Mouse (Mus musculus): ENCODE results near the gene Pip5k1b. TPM values are rescaled to one million over a fixed set of nuclear protein-coding genes. Genes with fewer than 3 reads are reported as not detected.
A peak's percentile ranks its signal among the peaks of the same experiment; 100 is the strongest.

Gene Pip5k1b
- polyA plus RNA-seq, 1 experiment from 2014 or later, result 0.82 TPM

DNA sequence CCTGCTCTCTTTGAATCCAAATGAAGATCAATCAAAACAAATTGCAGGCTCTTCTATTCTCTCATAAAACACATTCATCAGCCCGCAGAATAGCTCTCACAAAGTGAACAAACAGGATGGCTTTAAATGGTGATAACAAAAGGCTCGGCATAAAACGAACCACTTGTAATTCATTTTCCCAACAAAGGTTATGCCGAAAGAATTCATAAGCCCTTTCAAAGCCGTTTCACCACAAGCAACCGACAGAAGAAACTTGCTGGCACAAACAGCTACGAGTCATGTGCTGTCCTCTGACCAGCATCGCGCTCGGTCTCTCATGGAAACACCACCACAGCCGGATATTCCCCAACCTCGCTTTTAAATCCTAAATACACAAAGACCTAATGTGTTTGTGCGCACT, 102.3 kb downstream of the Pip5k1b start:
- H3K4me1 ChIP-seq (replicated peaks), result peaks cover 22% of the 10 kb centered on the region
- H3K27me3 ChIP-seq, result no peaks in the 10 kb centered on the region
- peak overlapping the region; percentile 39; the same call in 1 of the 2 replicates for H3K9ac ChIP-seq
- H3K4me3 ChIP-seq, result peak overlapping the region; percentile 17
- no peaks in the 10 kb centered on the region for H3K9me3 ChIP-seq
- H3K4me2 ChIP-seq, result peak overlapping the region; percentile 45
- no peaks in the 10 kb centered on the region for H3K36me3 ChIP-seq
- no peak for ATAC-seq (ENCODE audit: low read depth)
- WGBS, result 18% methylated on average over 13 of the region's 13 CpGs
- peak overlapping the region; percentile 65 for H3K27ac ChIP-seq (replicated peaks)

DNA sequence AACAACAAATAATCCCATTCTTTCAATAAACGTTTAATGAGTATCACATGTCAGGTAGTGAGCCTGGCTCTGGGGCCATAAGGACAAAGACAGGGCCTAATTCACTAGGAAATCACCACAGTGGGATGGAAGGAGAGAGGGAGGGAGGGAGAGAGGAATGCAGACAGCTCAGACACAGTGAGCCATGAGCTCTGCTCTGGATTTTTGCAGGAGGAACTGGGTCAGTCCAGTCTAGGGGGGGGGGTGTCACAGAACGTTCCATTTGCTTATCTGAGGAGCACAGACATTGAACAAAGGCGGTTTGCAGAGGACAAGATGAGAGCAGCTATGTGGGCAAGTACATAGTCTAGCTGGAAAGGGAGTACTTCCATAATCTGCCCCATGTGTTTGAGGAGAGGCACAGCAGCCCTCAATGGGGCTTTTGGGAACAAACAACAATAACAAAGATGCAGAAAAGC, 103.2 kb downstream of the Pip5k1b start:
- Histone ChIP-seq H3K4me3 (no peak overlapping the region), H3K27ac (replicated peaks) (peak overlapping the region; percentile 77), H3K36me3 (no peaks in the 10 kb centered on the region), H3K4me2 (no peak overlapping the region), H3K4me1 (replicated peaks) (peaks cover 22% of the 10 kb centered on the region), H3K9me3 (no peaks in the 10 kb centered on the region), H3K9ac (no peak overlapping the region), H3K27me3 (no peaks in the 10 kb centered on the region)
- peak; percentile 34; the same call in 1 of the 2 replicates for ATAC-seq (ENCODE audit: low read depth)
- 16% methylated on average over 3 of the region's 3 CpGs for WGBS

DNA sequence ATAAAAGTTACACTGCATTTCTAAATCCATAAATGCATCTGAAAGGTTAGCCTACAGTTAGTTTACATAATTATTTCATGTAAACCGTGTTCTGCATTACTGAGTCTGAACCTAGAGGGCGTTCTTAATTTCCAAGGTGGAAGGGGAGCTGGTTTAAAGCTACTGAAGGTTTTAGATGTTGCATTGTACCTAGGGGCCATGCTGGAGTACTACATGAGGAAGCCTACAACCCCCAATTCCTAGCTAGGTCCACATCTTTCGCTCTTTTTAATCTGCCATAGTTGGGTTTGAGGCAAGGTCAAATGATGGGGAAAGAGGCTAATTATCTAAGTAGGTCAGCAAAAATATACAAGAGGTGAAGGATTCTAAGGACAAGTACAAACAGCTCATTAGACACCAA, 104.0 kb downstream of the Pip5k1b start:
- 88% methylated on average over 3 of the region's 3 CpGs for WGBS
- no peaks in the 10 kb centered on the region for H3K9me3 ChIP-seq
- no peak overlapping the region for H3K4me2 ChIP-seq
- no peak for ATAC-seq (ENCODE audit: low read depth)
- H3K9ac ChIP-seq, result no peak overlapping the region
- H3K27me3 ChIP-seq, result no peaks in the 10 kb centered on the region
- no peak overlapping the region for H3K4me3 ChIP-seq
- H3K4me1 ChIP-seq (replicated peaks), result peaks cover 22% of the 10 kb centered on the region
- no peaks in the 10 kb centered on the region for H3K36me3 ChIP-seq
- no peak overlapping the region for H3K27ac ChIP-seq (replicated peaks)

DNA sequence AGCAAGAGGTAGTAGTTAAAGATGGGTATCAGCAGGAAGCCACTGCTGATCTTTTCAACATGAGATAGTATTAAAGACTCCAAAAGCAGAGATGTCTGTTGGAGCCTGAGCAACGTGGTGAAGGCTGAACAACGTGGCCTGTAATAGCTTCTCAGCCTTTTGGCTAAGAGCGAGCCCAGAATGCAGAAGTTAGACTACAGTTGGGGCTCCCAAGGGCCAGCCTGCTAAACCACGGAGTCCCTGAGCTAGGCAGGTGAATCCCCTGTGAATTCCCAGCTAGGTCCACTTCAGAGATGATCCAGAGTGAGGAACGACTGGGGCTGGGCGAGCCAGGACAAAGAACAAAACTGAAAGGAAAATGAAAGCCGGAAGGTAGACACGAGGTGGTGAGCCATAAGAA, 104.9 kb downstream of the Pip5k1b start:
- Histone ChIP-seq H3K36me3 (no peaks in the 10 kb centered on the region), H3K9me3 (no peaks in the 10 kb centered on the region)
- 96% methylated on average over 8 of the region's 8 CpGs for WGBS

DNA sequence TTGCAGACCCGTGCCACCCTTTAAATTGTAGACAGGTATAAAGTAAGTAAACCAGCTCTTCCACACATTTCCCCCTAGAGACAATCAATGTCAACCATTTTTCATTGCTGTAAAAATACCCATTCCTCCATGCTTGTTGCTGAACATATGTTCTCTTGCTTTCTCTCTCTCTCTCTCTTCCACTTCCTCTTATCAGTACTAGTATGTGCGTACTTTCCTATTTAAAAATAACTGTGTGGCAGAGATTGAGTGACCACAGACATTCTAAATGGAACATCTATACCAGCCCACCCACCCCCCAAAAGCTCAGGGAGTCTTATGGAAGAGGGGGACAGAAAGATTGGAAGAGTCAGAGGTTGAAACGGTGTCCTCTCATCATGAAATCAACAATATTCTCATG, 111.3 kb downstream of the Pip5k1b start:
- no peaks in the 10 kb centered on the region for H3K27me3 ChIP-seq
- no peaks in the 10 kb centered on the region for H3K9me3 ChIP-seq
- no peaks in the 10 kb centered on the region for H3K4me1 ChIP-seq (replicated peaks)
- 83% methylated on average over 3 of the region's 3 CpGs for WGBS
- H3K36me3 ChIP-seq, result no peaks in the 10 kb centered on the region
- H3K27ac ChIP-seq (replicated peaks), result no peak overlapping the region
- ATAC-seq (ENCODE audit: low read depth), result no peak
- no peak overlapping the region for H3K4me3 ChIP-seq
- H3K9ac ChIP-seq, result no peak overlapping the region
- H3K4me2 ChIP-seq, result no peak overlapping the region

More for the DNA sequence above, 104.9 kb downstream of the Pip5k1b start:
- Histone ChIP-seq H3K27ac (replicated peaks) (no peak overlapping the region), H3K4me1 (replicated peaks) (peaks cover 22% of the 10 kb centered on the region), H3K9ac (no peak overlapping the region), H3K27me3 (no peaks in the 10 kb centered on the region), H3K4me2 (no peak overlapping the region), H3K4me3 (no peak overlapping the region)
- ATAC-seq (ENCODE audit: low read depth), result no peak

DNA sequence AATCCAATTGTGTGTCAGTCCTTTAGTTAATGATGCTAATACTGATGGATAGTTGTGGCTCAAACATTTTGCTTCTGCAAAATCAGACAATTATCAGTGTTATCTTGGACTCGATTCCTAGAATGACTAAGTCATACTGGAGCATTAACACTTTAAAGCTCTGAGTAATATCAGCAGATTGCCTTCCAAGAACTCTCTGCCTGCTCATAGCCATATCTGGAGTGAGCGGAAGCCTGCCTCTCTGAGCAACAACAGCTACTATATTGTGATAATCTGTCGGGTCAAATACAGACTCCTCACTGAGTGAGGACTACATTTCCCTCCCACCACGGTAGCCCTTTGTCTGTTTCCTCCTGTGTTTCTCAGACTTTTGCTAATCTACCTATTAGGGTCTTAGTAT, 116.0 kb downstream of the Pip5k1b start:
- Histone ChIP-seq H3K27me3 (no peaks in the 10 kb centered on the region), H3K4me3 (no peak overlapping the region), H3K4me2 (no peak overlapping the region), H3K27ac (replicated peaks) (no peak overlapping the region), H3K9ac (no peak overlapping the region), H3K36me3 (no peaks in the 10 kb centered on the region), H3K4me1 (replicated peaks) (no peaks in the 10 kb centered on the region), H3K9me3 (no peaks in the 10 kb centered on the region)
- no peak for ATAC-seq (ENCODE audit: low read depth)
- 89% methylated on average over 4 of the region's 4 CpGs for WGBS

DNA sequence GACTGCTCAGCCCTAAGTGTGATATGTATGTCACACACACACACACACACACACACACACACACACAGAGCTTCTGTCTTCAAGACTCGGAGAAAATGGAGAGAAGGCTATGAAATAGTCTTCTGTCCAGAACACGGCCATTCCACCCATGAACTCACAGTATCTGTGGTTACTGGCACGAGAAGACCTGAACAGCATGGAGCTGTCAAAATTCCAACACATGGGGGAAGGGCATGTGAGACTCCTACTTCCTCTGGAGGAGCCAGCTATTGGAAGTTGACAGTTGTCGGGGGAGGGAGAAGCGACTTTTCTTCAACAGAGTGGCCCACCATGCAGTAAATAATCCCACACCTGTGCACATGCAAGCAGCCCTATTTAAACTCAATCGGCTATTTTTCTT, 121.4 kb downstream of the Pip5k1b start:
- Histone ChIP-seq H3K36me3 (no peaks in the 10 kb centered on the region), H3K4me3 (no peak overlapping the region), H3K9me3 (no peaks in the 10 kb centered on the region), H3K4me2 (no peak overlapping the region), H3K4me1 (replicated peaks) (no peaks in the 10 kb centered on the region), H3K27me3 (no peaks in the 10 kb centered on the region), H3K27ac (replicated peaks) (no peak overlapping the region), H3K9ac (no peak overlapping the region)
- 87% methylated on average over 6 of the region's 6 CpGs for WGBS
- ATAC-seq (ENCODE audit: low read depth), result no peak

DNA sequence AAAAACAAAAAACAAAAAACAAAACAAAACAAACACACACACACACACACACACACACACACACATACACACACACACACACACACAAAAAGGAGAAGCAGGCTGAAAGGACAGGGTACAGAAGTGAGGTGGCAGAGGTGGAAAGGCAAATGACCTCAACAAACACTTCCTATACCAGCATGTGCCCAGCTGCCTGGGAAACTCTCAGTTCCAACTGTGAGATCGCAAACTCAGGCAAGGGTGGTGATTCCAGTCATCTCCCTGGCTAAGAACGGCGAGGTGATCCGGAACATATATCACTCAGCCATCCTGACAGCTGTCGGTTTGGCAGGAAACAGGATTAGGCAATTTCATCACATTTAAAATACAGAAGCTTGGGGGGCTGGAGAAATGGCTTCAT, 123.2 kb downstream of the Pip5k1b start:
- H3K9me3 ChIP-seq, result no peaks in the 10 kb centered on the region
- no peak overlapping the region for H3K4me2 ChIP-seq
- H3K36me3 ChIP-seq, result no peaks in the 10 kb centered on the region
- no peaks in the 10 kb centered on the region for H3K27me3 ChIP-seq
- H3K4me3 ChIP-seq, result no peak overlapping the region
- no peak overlapping the region for H3K27ac ChIP-seq (replicated peaks)
- WGBS, result 87% methylated on average over 5 of the region's 5 CpGs
- no peak for ATAC-seq (ENCODE audit: low read depth)
- no peaks in the 10 kb centered on the region for H3K4me1 ChIP-seq (replicated peaks)
- H3K9ac ChIP-seq, result no peak overlapping the region

DNA sequence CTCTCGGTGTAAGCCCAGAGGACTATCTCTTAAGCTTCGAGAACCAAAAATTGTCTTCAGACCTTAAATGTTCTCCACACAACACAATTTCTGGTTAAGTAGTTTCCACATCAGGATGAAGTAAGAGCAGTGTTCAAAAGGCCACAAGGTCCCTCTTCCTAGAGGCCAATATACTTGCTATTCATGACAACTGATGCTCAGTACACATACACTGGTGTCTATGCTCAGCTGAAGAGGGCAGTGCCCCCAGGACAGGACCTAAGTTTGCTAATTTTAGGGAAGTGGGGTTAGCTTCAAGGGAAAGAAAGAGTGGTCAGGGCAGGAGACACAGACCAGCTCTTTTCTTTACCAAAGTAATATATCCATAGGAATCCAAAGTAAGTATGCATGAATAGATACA, 124.3 kb downstream of the Pip5k1b start:
- no peaks in the 10 kb centered on the region for H3K36me3 ChIP-seq
- WGBS, result 96% methylated on average over 2 of the region's 2 CpGs

DNA sequence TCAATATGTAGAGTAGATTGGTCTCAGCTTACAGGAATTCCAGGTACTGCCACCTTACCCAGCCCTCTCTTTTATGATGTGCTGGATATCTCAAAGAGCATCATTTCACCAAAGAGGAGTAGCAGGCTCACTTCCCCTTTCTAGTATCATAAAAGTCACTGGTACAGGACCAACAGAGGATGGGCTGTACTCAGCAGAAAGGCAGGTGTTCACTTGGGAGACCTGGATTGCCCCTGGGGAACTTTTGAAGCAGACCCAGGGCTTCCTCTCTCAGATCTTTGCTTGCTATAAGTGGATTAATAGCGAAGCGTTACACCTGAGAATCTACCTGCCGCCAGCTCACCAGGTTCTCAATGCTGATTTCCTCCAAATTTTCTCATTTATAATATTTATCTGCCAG, 127.7 kb downstream of the Pip5k1b start:
- WGBS, result 96% methylated on average over 3 of the region's 3 CpGs
- no peaks in the 10 kb centered on the region for H3K27me3 ChIP-seq
- no peak overlapping the region for H3K4me3 ChIP-seq
- H3K4me2 ChIP-seq, result no peak overlapping the region
- no peaks in the 10 kb centered on the region for H3K9me3 ChIP-seq
- H3K4me1 ChIP-seq (replicated peaks), result no peaks in the 10 kb centered on the region
- no peak for ATAC-seq (ENCODE audit: low read depth)
- no peak overlapping the region for H3K9ac ChIP-seq
- no peak overlapping the region for H3K27ac ChIP-seq (replicated peaks)
- H3K36me3 ChIP-seq, result no peaks in the 10 kb centered on the region

More for the DNA sequence above, 124.3 kb downstream of the Pip5k1b start:
- Histone ChIP-seq H3K27ac (replicated peaks) (no peak overlapping the region), H3K4me1 (replicated peaks) (no peaks in the 10 kb centered on the region), H3K9ac (no peak overlapping the region), H3K4me3 (no peak overlapping the region), H3K4me2 (no peak overlapping the region), H3K9me3 (no peaks in the 10 kb centered on the region), H3K27me3 (no peaks in the 10 kb centered on the region)
- no peak for ATAC-seq (ENCODE audit: low read depth)

DNA sequence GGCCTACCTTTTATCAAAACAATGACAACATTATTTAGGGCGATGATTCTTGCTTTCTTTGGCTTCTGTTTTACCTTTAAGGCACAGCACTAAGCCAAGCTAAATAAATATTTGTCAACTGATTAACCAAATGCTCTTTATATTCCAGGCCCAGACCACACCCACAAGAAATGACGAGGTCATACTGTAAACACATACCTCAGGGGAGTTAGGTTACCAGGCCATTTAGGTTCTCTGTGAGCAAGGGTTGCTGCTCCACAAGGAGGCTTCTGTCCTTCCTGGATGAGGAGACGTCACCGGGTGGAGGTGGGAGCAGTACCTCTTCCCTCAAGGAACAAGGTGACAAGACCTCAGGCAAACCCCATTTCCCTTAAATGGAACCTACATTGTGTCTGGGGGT, 128.4 kb downstream of the Pip5k1b start:
- Histone ChIP-seq H3K36me3 (no peaks in the 10 kb centered on the region), H3K27ac (replicated peaks) (no peak overlapping the region), H3K4me2 (no peak overlapping the region), H3K4me3 (no peak overlapping the region), H3K9me3 (no peaks in the 10 kb centered on the region), H3K4me1 (replicated peaks) (no peaks in the 10 kb centered on the region), H3K9ac (no peak overlapping the region), H3K27me3 (no peaks in the 10 kb centered on the region)
- ATAC-seq (ENCODE audit: low read depth), result no peak
- WGBS, result 80% methylated on average over 4 of the region's 4 CpGs

DNA sequence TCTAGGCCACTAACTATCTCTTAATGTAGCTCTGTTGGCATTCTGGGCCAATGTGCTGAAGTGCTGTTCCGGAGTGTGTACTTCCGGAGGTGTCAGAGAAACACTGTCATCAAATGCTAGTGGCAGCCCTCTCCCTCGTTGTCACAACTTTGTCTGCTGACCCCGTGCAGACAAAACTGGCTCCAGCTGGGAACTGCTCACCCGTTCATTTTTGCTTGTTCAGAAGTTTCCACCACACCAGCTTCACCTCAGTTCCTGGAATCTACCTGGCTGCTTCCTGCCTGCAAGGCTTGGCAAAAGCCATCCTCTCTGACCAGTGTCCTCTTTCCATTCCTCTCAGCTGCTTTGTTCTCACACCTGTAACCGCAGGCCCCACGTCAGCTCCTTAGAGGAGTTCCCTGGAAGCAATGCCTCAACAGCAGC, 128.9 kb downstream of the Pip5k1b start:
- Histone ChIP-seq H3K4me1 (replicated peaks) (no peaks in the 10 kb centered on the region), H3K4me2 (no peak overlapping the region), H3K9me3 (no peaks in the 10 kb centered on the region), H3K27me3 (no peaks in the 10 kb centered on the region), H3K36me3 (no peaks in the 10 kb centered on the region), H3K9ac (no peak overlapping the region), H3K4me3 (no peak overlapping the region), H3K27ac (replicated peaks) (no peak overlapping the region)
- WGBS, result 91% methylated on average over 7 of the region's 7 CpGs
- no peak for ATAC-seq (ENCODE audit: low read depth)

DNA sequence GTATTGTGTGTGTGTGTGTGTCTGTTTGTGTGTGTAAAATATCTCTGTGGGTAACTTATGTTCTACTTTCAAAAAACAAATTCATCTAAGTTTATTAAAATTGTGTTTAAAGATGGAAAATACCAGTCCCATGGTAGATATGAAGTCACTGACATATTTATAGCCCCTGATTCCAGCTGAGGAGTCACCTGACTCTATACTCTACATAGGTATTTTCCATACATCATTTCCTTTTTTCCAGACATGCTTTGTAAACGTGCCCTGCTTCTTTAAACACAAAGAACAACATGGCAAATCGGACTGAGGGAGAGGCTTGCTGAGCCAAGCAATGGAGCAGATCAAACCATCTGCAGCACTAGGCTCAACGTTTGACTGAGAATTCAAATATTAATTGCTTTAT, 137.6 kb downstream of the Pip5k1b start:
- H3K36me3 ChIP-seq, result no peaks in the 10 kb centered on the region
- H3K9ac ChIP-seq, result no peak overlapping the region
- H3K4me1 ChIP-seq (replicated peaks), result no peaks in the 10 kb centered on the region
- 66% methylated on average over 3 of the region's 3 CpGs for WGBS
- no peak overlapping the region for H3K27ac ChIP-seq (replicated peaks)
- no peak overlapping the region for H3K4me3 ChIP-seq
- no peaks in the 10 kb centered on the region for H3K27me3 ChIP-seq
- H3K9me3 ChIP-seq, result no peaks in the 10 kb centered on the region
- H3K4me2 ChIP-seq, result no peak overlapping the region
- ATAC-seq (ENCODE audit: low read depth), result no peak

Measured in neural tube, embryonic 13.5 days (tissue).